Mouse (Mus musculus): ENCODE measurements around the gene BC004004. TPM values are rescaled to one million over a fixed set of nuclear protein-coding genes. Genes with fewer than 3 reads are reported as not detected.
"Not testable (repeated sequence)": the region's sequence is repeated elsewhere in the genome, so short reads cannot be mapped to it uniquely, and the experiment has no call there.

Gene BC004004
- total RNA-seq, 2 experiments from 2014 or later: 84.9 to 94.4 TPM

GRCm38 (mm10) chr17:29259489-29259888, 9.1 kb upstream of the BC004004 start:
- peak; percentile 58 to 82 for DNase-seq (ENCODE audit: low spot score in 2 of 2)

GRCm38 (mm10) chr17:29260501-29260900, 8.1 kb upstream of the BC004004 start:
- DNase-seq (ENCODE audit: low spot score in 2 of 2): no peak

- no peak for DNase-seq (ENCODE audit: low spot score in 2 of 2)
These were observed 6.9 kb upstream of the BC004004 start for GRCm38 (mm10) chr17:29261603-29262258.

- DNase-seq (ENCODE audit: low spot score in 2 of 2): no peak
These were observed 6.3 kb upstream of the BC004004 start for GRCm38 (mm10) chr17:29262259-29262649.

- DNase-seq (ENCODE audit: low spot score in 2 of 2): no peak
These were observed 5.2 kb upstream of the BC004004 start for GRCm38 (mm10) chr17:29263417-29263816.

GRCm38 (mm10) chr17:29263840-29264633, 4.6 kb upstream of the BC004004 start, which contains the start of gene Ppil1:
TSS of gene Ppil1 (minus strand) at chr17:29264186.
- peak; percentile 66 to 81 for DNase-seq (ENCODE audit: low spot score in 2 of 2)

- DNase-seq (ENCODE audit: low spot score in 2 of 2): no peak
These were observed 3.8 kb upstream of the BC004004 start for GRCm38 (mm10) chr17:29264760-29265159.

- DNase-seq (ENCODE audit: low spot score in 2 of 2): not testable (repeated sequence)
These were observed 1.5 kb upstream of the BC004004 start for GRCm38 (mm10) chr17:29267040-29267439.

- DNase-seq (ENCODE audit: low spot score in 2 of 2): no peak
These were observed 482 bp upstream of the BC004004 start for GRCm38 (mm10) chr17:29267931-29268681.

GRCm38 (mm10) chr17:29269349-29269706, 740 bp downstream of the BC004004 start:
- DNase-seq (ENCODE audit: low spot score in 2 of 2): no peak

GRCm38 (mm10) chr17:29270148-29270698, 1.6 kb downstream of the BC004004 start:
- DNase-seq (ENCODE audit: low spot score in 2 of 2): no peak

GRCm38 (mm10) chr17:29273156-29273555, 4.6 kb downstream of the BC004004 start:
- DNase-seq (ENCODE audit: low spot score in 2 of 2): no peak

GRCm38 (mm10) chr17:29273889-29274288, 5.3 kb downstream of the BC004004 start:
- no peak for DNase-seq (ENCODE audit: low spot score in 2 of 2)

GRCm38 (mm10) chr17:29280422-29280821, 11.8 kb downstream of the BC004004 start:
- DNase-seq (ENCODE audit: low spot score in 2 of 2): no peak

GRCm38 (mm10) chr17:29281541-29281940, 13.0 kb downstream of the BC004004 start:
- DNase-seq (ENCODE audit: low spot score in 2 of 2): no peak

GRCm38 (mm10) chr17:29282216-29282952, 13.8 kb downstream of the BC004004 start:
- DNase-seq (ENCODE audit: low spot score in 2 of 2): peak in 1 of 2 experiments; percentile 35

GRCm38 (mm10) chr17:29291793-29292192, 23.2 kb downstream of the BC004004 start:
- DNase-seq (ENCODE audit: low spot score in 2 of 2): no peak

GRCm38 (mm10) chr17:29292996-29293395, 24.4 kb downstream of the BC004004 start:
- DNase-seq (ENCODE audit: low spot score in 2 of 2): no peak

- DNase-seq (ENCODE audit: low spot score in 2 of 2): no peak
These were observed 25.4 kb downstream of the BC004004 start for GRCm38 (mm10) chr17:29293807-29294605.

- no peak for DNase-seq (ENCODE audit: low spot score in 2 of 2)
These were observed 27.2 kb downstream of the BC004004 start for GRCm38 (mm10) chr17:29295835-29296234.
